Mouse (Mus musculus) CH12.LX (cell line): Measurements from ENCODE around the gene Kcmf1. TPM values are rescaled to one million over a fixed set of nuclear protein-coding genes. Genes with fewer than 3 reads are reported as not detected.

ENCODE experiments used
- polyA plus RNA-seq: library from polyadenylated mRNA; unstranded; fragments of >175 nt; gene quantifications from 2 replicates; pipeline ENCODE4 v1.2.1, GENCODE M21; 2012; ENCODE audit warnings: low read depth; ENCODE audit not compliant: insufficient read length
- total RNA-seq, 2 experiments: library from RNA; depleted of rRNA; stranded (reverse); fragments of 300-350 nt in 1 of 2; fragments of >200 nt in 1 of 2; gene quantifications; 2 replicates each; pipeline ENCODE4 v1.2.3; 2012 to 2014

Kcmf1 gene
- total and polyA plus RNA-seq, 3 experiments, result 98.0 to 207 (median 108) TPM

Other genes with a start within 250 kb of the Kcmf1 start
- 0.13 and 0.21 TPM in 2 replicates for gene Tcf7l1, start 110.7 kb downstream of the Kcmf1 start, total RNA-seq (2012; rRNA removed)
- 0.47 and 0.53 TPM in 2 replicates for gene Tcf7l1, start 110.7 kb downstream of the Kcmf1 start, total RNA-seq (2014; rRNA removed)
- gene Tcf7l1, start 110.7 kb downstream of the Kcmf1 start, polyA plus RNA-seq, result 6.3 and 9.9 TPM in 2 replicates
- gene Tmsb10, start 58.8 kb upstream of the Kcmf1 start, total RNA-seq (2012; rRNA removed), result 223 and 253 TPM in 2 replicates
- 277 and 379 TPM in 2 replicates for gene Tmsb10, start 58.8 kb upstream of the Kcmf1 start, total RNA-seq (2014; rRNA removed)
- 479 and 722 TPM in 2 replicates for gene Tmsb10, start 58.8 kb upstream of the Kcmf1 start, polyA plus RNA-seq